Mouse (Mus musculus): ENCODE measurements at regions not wholly inside any gene's neighbourhood (a gene's known extent, or its start where the extent isn't known, plus 50 kb on each side); places are given as distances from the start of the nearest gene placed in this dataset.
"Not testable (repeated sequence)": the region's sequence is repeated elsewhere in the genome, so short reads cannot be mapped to it uniquely, and the experiment has no call there.

- no peak for DNase-seq (ENCODE audit: low spot score)
These were observed 140.6 kb downstream of the Cand1 start for GRCm38 (mm10) chr10:119099092-119099792.

DNA sequence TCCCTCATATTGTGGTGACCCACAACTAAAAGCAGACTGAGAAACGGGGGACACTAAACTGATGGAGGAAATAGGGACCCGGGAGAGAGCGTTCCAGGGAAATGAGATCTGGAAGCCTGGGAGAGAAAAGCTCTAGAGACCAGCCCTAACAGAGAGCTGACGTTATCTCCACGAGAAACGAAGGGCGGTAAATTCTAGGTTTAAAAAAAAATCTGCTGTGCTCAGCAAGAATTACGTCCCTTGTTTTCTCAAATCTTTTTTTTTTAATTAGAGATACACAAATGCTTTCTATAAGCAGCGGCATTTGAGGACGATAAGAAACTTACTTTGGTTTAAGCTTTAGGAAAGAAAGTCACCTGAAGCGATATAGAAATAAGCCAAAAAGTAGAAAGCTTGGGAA lies 145.7 kb downstream of the Cand1 start:
- DNase-seq (ENCODE audit: low spot score), result no peak

DNA sequence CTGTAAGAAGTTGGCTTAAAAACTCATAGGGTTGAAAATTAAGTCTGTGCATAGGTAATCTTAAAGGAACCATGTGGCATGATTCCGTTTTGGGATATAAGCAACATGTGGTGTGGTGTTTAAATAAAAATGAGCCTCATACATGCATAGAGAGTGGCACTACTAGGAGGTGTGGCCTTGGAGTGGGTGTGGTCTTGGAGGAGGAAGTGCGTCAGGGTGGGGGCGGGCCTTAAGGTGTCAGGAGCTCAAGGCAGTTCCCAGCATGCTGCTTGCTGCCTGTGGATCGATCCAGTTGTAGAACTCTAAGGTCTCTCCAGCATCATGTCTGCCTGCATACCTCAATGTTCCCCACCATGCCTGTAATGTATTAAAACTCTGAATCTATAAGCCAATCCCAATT lies 152.0 kb downstream of the Cand1 start:
- no peak for DNase-seq (ENCODE audit: low spot score)

DNA sequence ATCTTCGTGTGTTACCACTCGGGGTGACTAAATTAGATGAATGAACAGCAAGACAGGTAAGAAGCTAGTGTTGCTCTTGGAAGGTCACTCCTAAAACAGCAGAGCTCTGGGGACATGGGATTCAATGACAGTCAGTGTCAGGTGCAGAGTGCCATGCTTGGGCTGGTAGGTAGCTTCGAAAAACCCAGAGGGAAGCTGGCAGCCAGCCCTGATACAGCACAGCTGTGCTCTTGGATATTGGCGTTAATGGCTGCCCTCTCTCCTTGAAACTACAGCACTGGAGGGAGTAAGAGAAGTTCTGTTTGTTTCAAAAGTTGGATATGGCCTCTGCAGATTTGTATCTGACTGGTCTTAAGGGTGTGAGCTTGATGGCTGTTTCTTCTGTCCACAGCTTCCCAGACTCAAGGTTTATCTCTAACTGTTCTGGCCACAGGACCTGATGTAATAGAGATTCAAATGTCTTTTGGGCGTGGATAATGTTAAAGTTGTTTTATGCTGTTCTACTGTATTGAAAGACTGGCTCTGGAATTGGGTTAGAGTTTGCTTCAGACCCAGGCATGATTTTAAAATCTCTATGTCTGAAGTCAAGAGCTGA lies 152.7 kb downstream of the Cand1 start:
- no peak for DNase-seq (ENCODE audit: low spot score)

GRCm38 (mm10) chr10:119086450-119086849 lies 153.4 kb downstream of the Cand1 start:
- no peak for DNase-seq (ENCODE audit: low spot score)

DNA sequence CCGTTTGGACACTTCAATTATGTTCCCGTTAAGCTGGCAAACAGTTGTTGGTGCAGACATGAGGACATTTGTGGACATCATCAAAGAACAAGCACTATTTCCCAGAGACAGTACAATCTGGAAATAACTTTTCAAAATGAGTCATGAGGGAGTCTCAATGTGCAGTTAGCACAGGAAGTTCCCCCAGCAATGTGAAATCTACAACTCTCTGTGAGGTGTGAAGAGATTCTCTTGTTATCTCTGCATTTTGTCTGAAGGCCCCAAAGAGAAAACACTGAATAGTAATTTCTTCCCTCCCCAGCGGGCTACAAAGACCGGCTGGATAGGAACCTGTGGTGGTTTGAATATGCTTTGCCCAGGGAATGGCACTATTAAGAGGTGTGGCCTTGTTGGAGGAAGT lies 156.4 kb downstream of the Cand1 start:
- DNase-seq (ENCODE audit: low spot score), result no peak

- DNase-seq (ENCODE audit: low spot score), result no peak
These were observed 157.0 kb downstream of the Cand1 start for GRCm38 (mm10) chr10:119082861-119083260.

- not testable (repeated sequence) for DNase-seq (ENCODE audit: low spot score)
These were observed 158.1 kb downstream of the Cand1 start for GRCm38 (mm10) chr10:119081766-119082165.

DNA sequence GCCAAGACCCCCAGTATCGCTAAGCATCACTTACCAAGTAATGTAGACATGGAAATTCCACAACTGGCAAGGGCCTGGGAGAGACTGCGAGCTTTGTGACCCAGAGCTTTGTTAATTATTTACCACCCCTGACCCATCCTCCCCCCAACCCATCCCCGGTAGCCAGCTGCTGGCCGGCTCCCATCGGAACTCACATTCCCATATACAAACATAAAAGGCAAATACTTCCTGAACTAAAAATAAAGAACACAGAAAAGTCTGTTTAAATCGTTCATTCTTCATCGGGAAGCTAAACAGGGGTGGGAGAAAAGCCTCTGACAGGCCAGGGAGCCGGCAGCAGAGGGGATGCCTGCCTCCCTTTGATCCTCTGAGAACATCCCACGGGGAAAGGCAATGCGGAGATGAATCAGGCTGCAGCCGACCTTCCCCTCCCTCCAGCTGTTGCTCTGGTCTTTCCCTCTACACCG lies 163.7 kb downstream of the Cand1 start:
- no peak for DNase-seq (ENCODE audit: low spot score)

GRCm38 (mm10) chr10:119074887-119075286 lies 165.0 kb downstream of the Cand1 start:
- no peak for DNase-seq (ENCODE audit: low spot score)

GRCm38 (mm10) chr10:119073991-119074390 lies 165.9 kb downstream of the Cand1 start:
- DNase-seq (ENCODE audit: low spot score), result no peak

DNA sequence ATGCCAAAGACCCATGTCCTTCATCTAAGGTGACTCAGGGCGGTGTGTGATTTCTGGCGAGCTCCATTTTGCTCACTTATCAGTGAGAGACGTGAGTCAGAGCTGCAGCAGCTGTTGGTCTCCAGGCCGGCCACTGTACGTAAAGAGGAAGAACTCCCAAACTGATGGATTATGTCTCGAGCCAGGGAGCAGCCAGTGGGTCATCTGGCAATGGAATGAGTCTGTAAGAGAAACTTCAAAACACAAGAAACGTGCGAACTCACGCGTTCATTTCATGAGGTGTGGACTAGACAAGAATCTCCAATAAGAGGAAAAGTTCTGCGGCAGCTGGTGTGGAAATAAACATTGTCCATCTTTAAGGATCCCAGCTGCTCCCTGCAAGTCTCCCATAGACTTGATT lies 170.4 kb downstream of the Cand1 start:
- no peak for DNase-seq (ENCODE audit: low spot score)

DNA sequence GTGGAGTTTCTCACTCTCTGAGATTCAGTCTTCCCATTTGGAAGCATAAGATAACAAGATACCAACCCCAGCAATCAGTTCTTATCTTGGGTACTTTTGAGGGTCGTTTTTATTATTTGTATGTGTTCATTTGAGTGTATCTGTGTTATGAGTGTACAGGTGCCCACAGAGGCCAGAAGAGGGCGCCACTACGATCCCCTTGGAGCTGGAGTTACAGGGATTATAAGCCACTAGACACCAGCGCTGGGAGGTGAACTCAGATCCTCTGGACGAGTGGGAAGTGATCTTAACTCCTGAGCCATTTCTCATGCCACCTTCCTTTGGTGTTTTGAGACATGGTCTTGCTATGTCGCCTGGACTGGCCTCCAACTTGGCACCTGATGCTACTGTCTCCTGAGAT lies 172.0 kb downstream of the Cand1 start:
- DNase-seq (ENCODE audit: low spot score), result no peak

DNA sequence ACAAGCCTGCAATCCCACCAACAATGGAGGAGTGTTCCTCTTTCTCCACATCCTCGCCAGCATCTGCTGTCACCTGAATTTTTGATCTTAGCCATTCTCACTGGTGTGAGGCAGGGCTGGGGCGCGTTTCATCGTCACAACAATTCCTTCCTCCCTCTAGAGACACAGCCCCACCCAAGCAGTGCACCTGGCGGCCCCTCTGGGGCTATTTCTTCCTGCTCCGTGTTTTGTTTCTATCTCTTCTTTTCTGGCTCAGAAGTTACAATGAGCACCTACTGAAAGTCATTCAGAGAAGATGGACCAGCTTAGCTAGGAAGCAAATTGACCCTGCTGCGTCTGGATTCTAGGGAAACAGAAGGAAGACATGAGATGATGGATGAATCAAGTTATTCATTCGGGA lies 172.5 kb downstream of the Cand1 start:
- no peak for DNase-seq (ENCODE audit: low spot score)

DNA sequence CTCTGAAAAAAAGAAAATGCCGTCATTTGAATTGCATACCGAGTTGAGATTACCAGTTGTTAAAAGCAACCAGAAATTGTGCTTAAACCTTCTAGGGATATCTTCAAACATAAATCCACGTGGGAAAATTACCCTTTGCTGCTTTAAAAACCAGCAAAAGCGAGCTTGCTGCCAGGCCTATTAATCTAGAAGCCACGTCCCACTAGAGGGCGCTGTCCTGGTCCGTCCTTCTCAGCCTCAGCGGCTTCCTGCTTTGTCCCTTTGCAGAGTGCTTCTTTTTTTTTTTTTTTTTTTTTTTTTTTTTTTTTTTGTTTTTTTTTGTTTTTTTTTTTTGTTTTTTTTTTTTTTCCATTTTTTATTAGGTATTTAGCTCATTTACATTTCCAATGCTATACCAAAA lies 173.9 kb downstream of the Cand1 start:
- no peak for DNase-seq (ENCODE audit: low spot score)

- no peak for DNase-seq (ENCODE audit: low spot score)
These were observed 174.6 kb downstream of the Cand1 start for GRCm38 (mm10) chr10:119065133-119065817.

- no peak for DNase-seq (ENCODE audit: low spot score)
These were observed 175.6 kb downstream of the Cand1 start for GRCm38 (mm10) chr10:119064218-119064617.

DNA sequence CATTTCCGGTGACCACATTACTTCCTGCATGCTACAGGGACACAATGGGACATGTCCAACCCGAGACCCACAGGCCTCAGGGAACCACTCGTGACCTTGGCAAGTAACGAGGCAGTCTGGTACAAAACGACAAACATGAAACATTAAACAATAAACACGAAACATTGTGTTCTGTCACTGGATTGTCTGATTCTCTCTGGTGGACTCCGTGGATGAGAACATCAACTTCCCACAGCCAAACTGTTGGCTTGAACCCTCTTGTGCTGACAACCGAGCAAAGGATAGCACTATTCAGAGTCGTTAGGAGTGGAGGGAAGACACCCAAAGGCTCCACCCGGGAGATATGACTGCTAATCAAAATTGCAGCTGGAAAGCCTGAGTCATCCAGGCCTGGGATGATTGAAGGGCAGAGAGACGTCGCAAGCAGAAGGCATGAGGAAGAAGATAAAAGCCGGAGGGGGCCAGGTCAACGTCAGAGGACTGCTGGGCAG lies 176.6 kb downstream of the Cand1 start:
- DNase-seq (ENCODE audit: low spot score), result no peak

- no peak for DNase-seq (ENCODE audit: low spot score)
These were observed 177.8 kb downstream of the Cand1 start for GRCm38 (mm10) chr10:119061958-119062599.

DNA sequence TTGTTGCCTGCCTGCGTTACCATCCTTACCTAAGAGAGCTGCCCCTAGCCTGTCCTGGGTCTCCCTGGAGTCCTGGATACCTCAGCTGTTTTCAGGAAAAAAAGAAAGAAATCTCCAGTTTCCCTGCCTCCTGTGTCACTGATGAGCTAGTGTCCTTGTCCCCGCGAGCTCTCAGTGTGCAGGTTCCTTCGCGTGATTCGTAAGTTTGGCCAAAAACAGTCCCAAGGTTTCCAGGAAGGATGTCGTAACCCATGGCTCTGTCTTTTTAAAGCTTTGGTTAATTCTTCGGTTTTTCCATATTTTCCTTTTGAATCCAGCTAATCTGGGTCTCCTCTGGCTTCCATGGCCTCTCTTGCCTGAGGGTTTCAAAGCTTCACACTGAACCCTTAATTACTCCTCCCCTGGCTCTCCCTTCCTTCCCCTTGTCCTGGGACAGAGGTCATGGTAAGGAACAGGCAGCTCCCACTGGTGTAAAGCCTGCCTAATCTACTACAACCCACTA lies 178.5 kb downstream of the Cand1 start:
- no peak for DNase-seq (ENCODE audit: low spot score)

GRCm38 (mm10) chr10:119058493-119059020 lies 181.3 kb downstream of the Cand1 start:
- DNase-seq (ENCODE audit: low spot score), result no peak

DNA sequence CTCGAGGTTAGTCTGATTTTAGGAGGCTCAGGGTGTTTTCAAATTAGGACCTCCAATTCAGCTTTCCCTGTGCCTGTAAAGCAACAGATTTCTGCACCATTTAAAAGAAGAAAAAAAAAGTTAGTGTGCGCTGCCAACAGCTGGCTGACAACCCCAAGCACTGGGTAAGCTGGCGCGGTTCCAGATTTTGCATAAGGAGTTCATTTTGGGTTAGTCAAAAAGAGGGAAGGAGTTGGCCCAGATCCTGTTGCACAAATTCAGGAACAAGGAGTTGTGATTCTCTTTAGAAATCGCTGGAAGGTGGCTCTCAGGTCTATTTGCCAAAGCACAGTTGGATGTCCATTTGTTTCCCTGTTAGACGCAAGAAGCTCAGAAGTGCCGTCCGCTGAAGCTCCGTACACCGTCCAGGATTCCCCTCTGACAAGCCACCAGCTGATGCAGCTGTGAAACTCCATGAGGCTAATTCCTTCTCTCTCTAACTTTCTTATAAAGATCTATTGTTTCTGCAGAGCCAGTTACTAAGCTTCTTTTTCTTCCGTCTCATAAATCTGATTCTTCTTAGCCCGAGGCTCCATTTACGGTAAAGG lies 184.6 kb downstream of the Cand1 start:
- DNase-seq (ENCODE audit: low spot score), result peak; percentile 36

All from ovary, postnatal 10 days (tissue).